Mouse (Mus musculus) E14TG2a.4 (cell line): ENCODE measurements around the gene Olfr1311.
"Not testable (repeated sequence)": the region's sequence is repeated elsewhere in the genome, so short reads cannot be mapped to it uniquely, and the experiment has no call there.

ENCODE experiments used
- H3K27me3 ChIP-seq: 2 replicates; pipeline ENCODE4 v1.6.1; 2014; ENCODE audit warnings: low read length, control low read depth; ENCODE audit not compliant: insufficient read depth
- H3K36me3 ChIP-seq: 2 replicates; pipeline ENCODE4 v1.6.1; 2014; ENCODE audit warnings: low read length, control low read depth; ENCODE audit not compliant: insufficient read depth
- H3K4me1 ChIP-seq: replicated peaks from 2 replicates; pipeline ENCODE4 v1.6.1; 2014; ENCODE audit warnings: low read depth, low read length, control low read depth
- H3K4me3 ChIP-seq: replicated peaks from 2 replicates; pipeline ENCODE4 v1.5.1; 2014; ENCODE audit warnings: mild to moderate bottlenecking, low read length
- H3K9me3 ChIP-seq: 2 replicates; pipeline ENCODE4 v1.6.1; 2014; ENCODE audit warnings: low read length, control low read depth
- CTCF ChIP-seq: conservative IDR thresholded peaks from 2 replicates; pipeline ENCODE4 v1.5.1; 2014; ENCODE audit warnings: low read length
- NANOG ChIP-seq: IDR thresholded peaks from 2 replicates; pipeline ENCODE4 v1.6.1; 2014; ENCODE audit warnings: borderline replicate concordance, low read length, mixed read lengths
- POU5F1 ChIP-seq: IDR thresholded peaks from 2 replicates; pipeline ENCODE4 v1.6.1; 2014; ENCODE audit warnings: low read length, borderline replicate concordance

The Olfr1311 gene

GRCm38 (mm10) chr2:112024312-112024711 is at the start of gene Olfr1311:
TSS of gene Olfr1311 (minus strand) at chr2:112024412.
- Histone ChIP-seq H3K4me3 (no peak within 1 kb of the TSS), H3K27me3 (no peaks in the 10 kb centered on the region), H3K36me3 (no peaks in the 10 kb centered on the region), H3K9me3 (no peaks in the 10 kb centered on the region), H3K4me1 (no peaks in the 10 kb centered on the region)
- TF ChIP-seq NANOG (no peak), CTCF (no peak), POU5F1 (no peak)

DNA sequence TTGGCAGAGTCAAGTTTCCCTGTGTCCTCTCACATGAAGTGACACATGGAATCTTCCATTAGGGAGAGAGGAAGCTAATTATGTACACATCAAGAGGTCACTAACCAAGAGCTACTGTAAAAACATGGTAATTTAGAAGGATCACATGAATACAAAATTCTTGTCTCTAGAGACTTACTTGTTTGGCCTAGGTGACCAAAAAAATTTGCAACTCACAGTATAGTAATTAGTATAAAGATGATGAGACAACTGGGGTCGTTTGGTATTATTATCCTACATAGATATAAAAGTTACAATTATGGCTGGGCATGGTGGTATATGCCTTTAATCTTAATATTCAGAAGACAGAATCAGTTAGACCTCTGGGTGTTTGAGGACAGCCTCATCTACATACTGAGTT is 25.9 kb upstream of the Olfr1311 start, which contains the start of gene Olfr1312:
TSS of gene Olfr1312 (minus strand) at position 101 of the 400 bp plus-strand sequence.
- H3K9me3 ChIP-seq: peaks cover 7% of the 10 kb centered on the region; the same call in 1 of the 2 replicates
- H3K27me3 ChIP-seq: no peaks in the 10 kb centered on the region
- no peak within 1 kb of the TSS for H3K4me3 ChIP-seq
- no peak for TF ChIP-seq POU5F1
- no peak for TF ChIP-seq CTCF
- TF ChIP-seq NANOG: no peak
- no peaks in the 10 kb centered on the region for H3K4me1 ChIP-seq
- no peaks in the 10 kb centered on the region for H3K36me3 ChIP-seq

DNA sequence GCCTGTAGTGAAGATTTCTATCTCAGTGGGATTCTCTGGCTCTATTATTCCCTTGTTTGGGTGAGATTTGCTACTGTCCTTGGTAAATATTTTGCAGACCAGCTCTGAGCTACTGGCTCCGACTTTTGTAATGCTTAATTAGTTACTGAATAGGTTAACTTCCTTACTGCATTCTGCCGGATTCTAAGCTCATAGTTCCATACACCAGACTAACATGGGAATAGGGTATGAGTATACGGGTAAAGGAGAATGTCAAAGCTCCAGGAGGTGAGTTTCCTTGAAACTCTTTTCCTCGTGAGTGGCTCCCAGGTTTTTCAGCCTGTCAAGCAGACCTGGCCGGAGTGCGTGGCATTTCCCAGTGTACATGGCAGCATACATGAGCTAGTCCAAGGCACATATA is 2.8 kb upstream of the Olfr1311 start:
- H3K4me3 ChIP-seq, H3K4me1 ChIP-seq, H3K36me3 ChIP-seq, H3K27me3 ChIP-seq, H3K9me3 ChIP-seq: not testable (repeated sequence)

- no peaks in the 10 kb centered on the region for H3K27me3 ChIP-seq
- H3K36me3 ChIP-seq: no peaks in the 10 kb centered on the region
- no peak for TF ChIP-seq NANOG
- TF ChIP-seq POU5F1: no peak
- no peak for TF ChIP-seq CTCF
- peaks cover 3% of the 10 kb centered on the region; the same call in 1 of the 2 replicates for H3K9me3 ChIP-seq
- H3K4me3 ChIP-seq: no peak overlapping the region
- no peaks in the 10 kb centered on the region for H3K4me1 ChIP-seq
Measured at GRCm38 (mm10) chr2:112014900-112015299, 9.3 kb downstream of the Olfr1311 start.

DNA sequence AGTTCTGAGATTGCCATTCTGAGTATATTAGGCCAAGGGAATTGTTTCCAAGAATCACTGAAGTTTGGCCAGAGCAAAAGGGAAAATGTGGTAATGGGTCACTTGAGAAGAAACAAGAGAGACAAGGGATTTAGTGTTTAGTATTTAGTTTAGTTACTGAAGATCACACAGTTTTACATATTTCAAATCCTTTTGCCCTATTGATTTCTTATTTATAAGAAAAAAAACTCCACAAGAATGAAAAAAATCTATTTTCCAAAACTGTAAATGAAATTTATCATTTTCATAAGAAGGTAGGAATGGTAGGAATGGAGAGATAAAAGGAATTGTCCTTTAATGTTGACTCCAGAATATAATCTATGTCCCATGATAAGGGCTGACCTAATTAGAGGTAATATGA is 11.6 kb downstream of the Olfr1311 start, which contains the start of gene Olfr1310:
TSS of gene Olfr1310 (minus strand) at position 101 of the 400 bp plus-strand sequence.
- Histone ChIP-seq H3K36me3 (no peaks in the 10 kb centered on the region), H3K27me3 (no peaks in the 10 kb centered on the region), H3K9me3 (peaks cover 3% of the 10 kb centered on the region; the same call in 1 of the 2 replicates), H3K4me3 (no peak within 1 kb of the TSS), H3K4me1 (no peaks in the 10 kb centered on the region)
- TF ChIP-seq NANOG: no peak
- no peak for TF ChIP-seq CTCF
- no peak for TF ChIP-seq POU5F1

- no peak within 1 kb of the TSS for H3K4me3 ChIP-seq
- TF ChIP-seq POU5F1 (no peak), CTCF (no peak), NANOG (no peak)
- H3K36me3 ChIP-seq: no peaks in the 10 kb centered on the region
- H3K9me3 ChIP-seq: no peaks in the 10 kb centered on the region
- no peaks in the 10 kb centered on the region for H3K27me3 ChIP-seq
- H3K4me1 ChIP-seq: no peaks in the 10 kb centered on the region
Measured at GRCm38 (mm10) chr2:111990181-111990580, 34.0 kb downstream of the Olfr1311 start, which contains the start of gene Olfr1309. TSS of gene Olfr1309 (minus strand) at chr2:111990281.
